Mouse (Mus musculus): ENCODE data around the gene Il12a.
A peak's percentile ranks its signal among the peaks of the same experiment; 100 is the strongest.

The Il12a gene

DNA sequence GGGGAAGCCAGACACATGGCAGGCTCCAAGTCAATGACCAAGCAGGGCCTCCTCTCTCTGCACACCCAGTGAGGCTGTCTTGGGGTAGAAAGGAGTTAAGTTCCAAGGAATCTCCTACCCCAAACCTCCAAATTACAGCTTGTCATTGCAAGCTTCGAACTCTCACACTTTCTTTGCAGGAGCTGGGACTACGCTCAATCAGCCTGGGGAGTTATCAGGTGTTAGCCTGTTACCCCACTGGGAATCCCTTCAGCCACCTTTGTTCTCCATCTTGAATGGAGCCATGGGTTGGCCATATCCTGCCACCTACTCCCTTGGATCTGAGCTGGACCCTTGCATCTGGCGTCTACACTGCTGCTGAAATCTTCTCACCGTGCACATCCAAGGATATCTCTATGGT lies at the start of gene Il12a:
Gene Il12a (plus strand): TSS at position 301 of the 400 bp plus-strand sequence.
- no peak for DNase-seq (ENCODE audit: low read depth, low spot score)

GRCm38 (mm10) chr3:68642935-68643334 lies 47.5 kb upstream of the Il12a start:
- no peak for DNase-seq (ENCODE audit: low read depth, low spot score)

- peak; percentile 16 for DNase-seq (ENCODE audit: low read depth, low spot score)
These were observed 43.9 kb upstream of the Il12a start for GRCm38 (mm10) chr3:68646387-68647130.

GRCm38 (mm10) chr3:68647282-68647681 lies 43.2 kb upstream of the Il12a start:
- DNase-seq (ENCODE audit: low read depth, low spot score): no peak

DNA sequence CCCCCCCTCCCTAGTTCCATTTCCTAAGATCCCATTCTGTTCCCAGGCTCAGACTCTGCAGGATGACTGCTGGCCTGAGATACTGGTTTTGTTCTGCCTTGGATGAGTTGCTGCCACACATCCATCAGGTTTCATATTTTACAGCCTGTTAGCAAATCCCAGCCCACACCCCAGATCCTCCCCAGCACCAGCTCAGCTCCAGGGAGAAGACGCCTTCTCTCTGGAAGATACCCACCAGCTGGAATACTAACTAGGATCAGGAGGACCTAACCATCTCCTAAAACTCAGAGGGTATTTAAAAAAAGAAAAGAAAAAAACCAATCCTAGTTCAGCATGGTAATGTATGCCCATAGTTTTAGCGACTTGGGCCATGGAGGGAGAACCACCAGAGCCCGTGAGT lies 40.2 kb upstream of the Il12a start:
- no peak for DNase-seq (ENCODE audit: low read depth, low spot score)

DNA sequence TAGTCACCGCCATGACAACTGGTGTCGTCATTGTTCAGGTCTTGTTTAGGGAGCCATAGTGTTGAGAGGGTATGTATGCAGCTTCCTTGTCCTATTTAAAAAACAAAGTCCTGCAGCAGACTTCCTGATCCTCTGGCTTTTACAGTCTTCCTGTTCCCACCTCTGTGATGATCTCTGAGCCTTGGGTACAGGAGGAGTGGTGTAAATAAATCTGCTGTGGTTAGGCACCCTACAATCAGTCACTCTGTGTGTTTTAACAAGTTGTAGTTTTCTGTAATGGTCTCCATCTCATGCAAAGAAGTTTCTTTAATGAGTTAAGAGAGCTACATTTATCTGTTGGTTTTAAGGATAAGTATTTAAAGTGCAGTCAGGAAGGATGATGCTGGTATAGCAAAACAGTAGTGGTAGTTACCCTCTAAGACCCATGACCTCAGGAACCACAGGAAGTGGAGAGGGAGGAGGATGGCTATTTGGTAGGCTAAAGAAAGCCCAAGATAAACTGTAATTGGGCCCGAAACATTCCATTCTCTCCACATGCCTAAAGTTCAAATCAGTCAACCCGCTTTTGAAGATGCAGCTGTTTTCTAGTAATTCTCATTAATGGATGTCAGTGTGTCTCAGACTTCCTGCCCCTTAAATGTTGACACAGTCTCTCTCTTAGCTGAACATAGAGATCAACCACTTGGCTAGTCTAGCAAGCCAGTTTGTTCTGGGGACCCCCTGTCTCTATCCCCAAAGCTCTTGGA lies 33.7 kb upstream of the Il12a start:
- DNase-seq (ENCODE audit: low read depth, low spot score): no peak

- no peak for DNase-seq (ENCODE audit: low read depth, low spot score)
These were observed 32.7 kb upstream of the Il12a start for GRCm38 (mm10) chr3:68657589-68658245.

DNA sequence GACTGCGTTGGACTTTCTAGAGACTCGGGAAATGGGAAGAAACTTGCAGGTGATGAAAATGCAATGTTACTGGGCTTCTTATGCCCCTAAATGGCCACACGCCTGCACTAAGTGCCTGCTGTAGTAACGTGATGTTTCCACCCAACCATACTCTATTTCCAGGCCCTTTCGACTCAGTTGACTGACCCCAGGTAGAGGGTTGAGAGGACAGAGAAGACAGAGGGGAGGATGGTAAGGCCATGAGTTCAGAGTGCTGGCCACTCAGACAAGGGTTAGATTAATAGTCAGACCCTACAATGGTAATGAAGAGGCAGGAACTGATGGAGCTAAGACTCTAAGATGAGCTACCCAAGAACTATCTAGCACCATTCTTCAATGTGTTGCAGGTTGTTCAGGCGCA lies 30.4 kb upstream of the Il12a start:
- no peak for DNase-seq (ENCODE audit: low read depth, low spot score)

- no peak for DNase-seq (ENCODE audit: low read depth, low spot score)
These were observed 29.9 kb upstream of the Il12a start for GRCm38 (mm10) chr3:68660538-68660937.

GRCm38 (mm10) chr3:68662386-68662785 lies 28.1 kb upstream of the Il12a start:
- no peak for DNase-seq (ENCODE audit: low read depth, low spot score)

GRCm38 (mm10) chr3:68664337-68664736 lies 26.1 kb upstream of the Il12a start:
- DNase-seq (ENCODE audit: low read depth, low spot score): no peak

DNA sequence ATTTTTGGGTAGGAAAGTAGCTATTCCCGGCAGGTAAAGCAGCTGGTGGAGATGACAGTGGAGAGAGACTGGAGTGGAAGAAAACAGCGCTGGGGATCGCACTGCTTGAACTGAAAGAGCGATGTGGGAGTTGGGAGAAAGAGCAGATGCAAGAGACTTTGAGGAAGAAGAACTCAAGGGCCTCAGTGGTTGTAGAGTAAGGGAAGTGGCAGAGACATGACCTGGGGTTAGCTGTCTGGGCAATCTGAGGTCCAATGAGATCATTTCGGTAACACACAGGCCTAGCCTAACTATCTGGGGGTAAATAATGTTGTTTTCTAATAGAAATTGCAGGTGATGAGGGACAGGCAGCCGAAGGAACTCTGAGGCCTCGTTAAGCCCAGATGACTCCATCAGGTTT lies 24.1 kb upstream of the Il12a start:
- no peak for DNase-seq (ENCODE audit: low read depth, low spot score)

- DNase-seq (ENCODE audit: low read depth, low spot score): no peak
These were observed 22.6 kb upstream of the Il12a start for GRCm38 (mm10) chr3:68667852-68668251.

GRCm38 (mm10) chr3:68669418-68669974 lies 20.9 kb upstream of the Il12a start:
- DNase-seq (ENCODE audit: low read depth, low spot score): no peak

GRCm38 (mm10) chr3:68674721-68675120 lies 15.7 kb upstream of the Il12a start:
- DNase-seq (ENCODE audit: low read depth, low spot score): no peak

- DNase-seq (ENCODE audit: low read depth, low spot score): no peak
These were observed 15.1 kb upstream of the Il12a start for GRCm38 (mm10) chr3:68675216-68675835.

DNA sequence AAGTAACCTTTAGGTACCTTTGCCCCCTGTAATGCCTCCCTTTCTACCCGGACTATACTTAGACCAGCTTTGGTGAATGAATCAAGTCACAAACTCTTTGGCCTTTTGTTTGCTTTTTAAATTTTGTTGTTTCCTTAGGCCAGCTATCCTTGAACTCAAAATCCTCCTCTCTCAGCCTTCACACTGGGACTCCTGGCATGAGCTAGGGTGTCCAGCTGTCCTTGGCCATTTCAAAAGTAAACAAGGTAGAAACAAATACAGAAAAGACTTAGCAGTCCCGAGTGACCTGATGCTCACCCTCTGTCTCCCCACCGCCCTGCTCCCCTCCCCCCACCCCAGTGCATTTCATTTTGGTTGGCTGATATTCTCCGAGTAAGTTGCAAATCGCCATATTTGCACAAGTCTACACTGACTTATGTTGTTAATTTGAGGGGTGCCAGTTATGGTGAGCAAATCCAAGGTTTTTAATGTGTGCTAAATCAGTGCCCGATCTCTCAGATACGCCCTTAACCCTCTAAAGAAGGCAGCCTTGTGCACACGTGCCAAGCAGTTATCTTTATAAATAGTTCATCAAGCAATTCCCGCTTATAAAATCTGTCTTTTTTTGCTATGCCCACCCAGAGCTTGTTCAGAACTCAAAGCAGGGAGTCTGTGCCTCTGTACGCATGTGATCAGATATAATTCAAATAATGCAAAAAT lies 14.3 kb upstream of the Il12a start:
- no peak for DNase-seq (ENCODE audit: low read depth, low spot score)

GRCm38 (mm10) chr3:68676831-68677303 lies 13.6 kb upstream of the Il12a start:
- peak; percentile 44 for DNase-seq (ENCODE audit: low read depth, low spot score)

DNA sequence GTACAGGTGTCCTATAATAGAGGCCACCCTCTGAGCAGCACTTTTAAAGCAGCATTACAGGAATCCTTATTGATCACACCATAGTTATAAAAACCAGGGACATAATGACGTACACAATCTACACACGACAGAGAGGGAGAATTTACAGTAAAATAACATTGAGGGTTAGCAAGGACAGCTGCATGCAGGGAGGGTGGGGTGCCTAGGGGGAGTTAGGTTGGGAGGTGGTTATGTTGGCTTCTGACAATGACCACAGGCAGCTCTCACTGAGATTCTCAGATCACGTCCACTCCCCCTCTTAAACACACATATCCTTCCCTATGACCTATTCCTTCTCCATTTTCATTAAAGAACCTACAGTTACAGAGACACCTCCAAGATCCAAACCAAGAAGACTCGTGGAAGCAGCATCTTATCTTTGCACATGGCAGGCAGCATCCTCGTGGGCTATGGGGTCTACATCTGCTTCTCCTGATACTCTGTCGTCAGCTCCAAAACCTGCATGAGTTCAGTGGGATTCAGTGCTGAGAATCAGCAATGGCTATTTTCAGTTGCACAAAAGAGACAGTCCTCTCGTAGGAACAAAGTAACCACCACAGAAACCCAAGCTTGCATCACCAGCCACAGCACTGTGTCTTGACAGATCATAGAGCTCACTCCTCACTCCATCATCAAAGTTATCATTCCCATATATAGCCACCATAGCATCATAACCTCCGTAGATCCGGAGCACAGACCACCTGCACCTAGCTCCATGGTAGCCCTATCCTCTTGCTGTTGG lies 11.4 kb upstream of the Il12a start:
- DNase-seq (ENCODE audit: low read depth, low spot score): no peak

- no peak for DNase-seq (ENCODE audit: low read depth, low spot score)
These were observed 6.9 kb upstream of the Il12a start for GRCm38 (mm10) chr3:68683579-68683978.

All from skeletal muscle tissue, adult 2 months (tissue).